Mouse (Mus musculus): ENCODE measurements around the gene Frmd3. TPM values are rescaled to one million over a fixed set of nuclear protein-coding genes. Genes with fewer than 3 reads are reported as not detected.
"Not testable (repeated sequence)": the region's sequence is repeated elsewhere in the genome, so short reads cannot be mapped to it uniquely, and the experiment has no call there.

The Frmd3 gene
- polyA plus RNA-seq, 1 experiment from 2014 or later = 4.1 TPM

DNA sequence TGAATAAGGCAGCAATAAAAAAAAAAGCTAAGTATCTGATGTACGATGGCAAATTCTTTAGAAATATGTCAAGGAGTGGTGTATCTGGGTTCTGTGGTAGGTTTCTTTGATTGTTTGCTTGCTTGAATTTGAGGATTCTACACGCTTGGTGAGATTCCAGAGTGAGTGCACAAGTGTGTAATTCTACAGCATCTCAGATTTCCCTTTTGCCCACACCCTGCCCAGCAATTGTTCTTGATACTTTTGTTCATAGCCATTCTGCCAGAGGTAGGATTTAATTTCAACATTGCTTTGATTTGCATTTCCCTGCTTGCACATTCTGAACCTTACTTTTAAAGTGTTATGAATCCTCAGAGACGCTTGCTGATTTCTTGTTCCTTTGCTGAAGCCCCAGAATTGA is 97.6 kb downstream of the Frmd3 start:
- Histone ChIP-seq H3K4me1 (ENCODE audit: control insufficient read depth, insufficient read depth, low read length) (no peaks in the 10 kb centered on the region), H3K36me3 (ENCODE audit: control insufficient read depth, insufficient read depth, low read length) (no peaks in the 10 kb centered on the region), H3K4me2 (no peak overlapping the region), H3K9ac (ENCODE audit: low read length) (no peak overlapping the region), H3K27ac (ENCODE audit: low read depth, low read length) (no peak overlapping the region), H3K27me3 (ENCODE audit: control insufficient read depth, insufficient read depth, low read length) (no peaks in the 10 kb centered on the region), H3K9me3 (ENCODE audit: control insufficient read depth, low read length) (no peaks in the 10 kb centered on the region), H3K4me3 (ENCODE audit: low read depth, low read length) (no peak overlapping the region)
- no peak for DNase-seq (ENCODE audit: low spot score, missing footprints)
- WGBS = 78% methylated on average over 3 of the region's 3 CpGs
- no peak for ATAC-seq (ENCODE audit: low FRiP score)

DNA sequence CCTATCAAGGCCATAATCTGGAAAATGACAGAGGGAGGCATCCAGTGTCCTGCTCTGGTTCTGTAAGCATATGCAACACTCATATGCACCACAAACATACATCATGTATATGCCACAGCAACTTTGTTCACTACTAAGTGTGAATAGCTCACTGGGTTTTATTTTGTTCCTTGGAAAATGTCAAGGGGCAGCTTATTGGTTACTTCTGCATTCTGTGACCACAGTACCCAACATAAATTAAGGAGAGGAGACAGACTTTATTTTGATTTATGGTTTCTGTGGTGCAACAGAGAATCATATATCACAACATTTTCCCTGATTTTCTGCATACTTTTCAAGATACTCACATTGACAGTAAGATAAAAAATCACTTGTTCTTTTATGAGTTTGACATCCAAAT is 178.3 kb downstream of the Frmd3 start:
- Histone ChIP-seq H3K4me1 (ENCODE audit: control insufficient read depth, insufficient read depth, low read length) (no peaks in the 10 kb centered on the region), H3K4me3 (ENCODE audit: low read depth, low read length) (no peak overlapping the region), H3K9me3 (ENCODE audit: control insufficient read depth, low read length) (no peaks in the 10 kb centered on the region), H3K9ac (ENCODE audit: low read length) (no peak overlapping the region), H3K27ac (ENCODE audit: low read depth, low read length) (no peak overlapping the region), H3K36me3 (ENCODE audit: control insufficient read depth, insufficient read depth, low read length) (no peaks in the 10 kb centered on the region), H3K4me2 (no peak overlapping the region), H3K27me3 (ENCODE audit: control insufficient read depth, insufficient read depth, low read length) (no peaks in the 10 kb centered on the region)
- ATAC-seq (ENCODE audit: low FRiP score) (no peak), DNase-seq (ENCODE audit: low spot score, missing footprints) (no peak)

DNA sequence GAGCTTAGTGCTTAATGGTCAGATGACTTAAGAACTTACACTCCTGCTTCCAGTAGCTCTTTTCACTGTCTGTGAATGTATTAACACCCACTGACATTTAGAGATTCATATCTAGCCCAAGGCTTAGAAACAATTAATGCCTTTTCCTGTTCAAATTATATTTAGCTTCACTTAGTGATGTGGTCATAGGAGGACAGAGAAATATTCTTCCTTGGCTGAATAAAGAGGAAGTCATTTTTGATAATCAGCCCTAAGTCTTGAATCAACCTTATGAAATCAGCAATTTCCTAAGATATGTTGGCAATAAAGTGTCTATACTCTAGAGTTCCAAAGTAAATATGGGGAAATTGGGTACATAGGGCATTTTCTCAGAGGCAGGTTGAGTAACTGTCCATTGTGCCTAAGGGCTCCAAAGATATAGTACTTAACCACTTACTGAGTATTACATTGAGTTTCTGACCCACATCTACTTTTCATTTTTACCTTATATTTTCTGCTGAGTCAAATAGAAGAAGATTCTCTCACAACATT is 188.1 kb downstream of the Frmd3 start:
- H3K4me3 ChIP-seq (ENCODE audit: low read depth, low read length) = no peak overlapping the region
- H3K27me3 ChIP-seq (ENCODE audit: control insufficient read depth, insufficient read depth, low read length) = no peaks in the 10 kb centered on the region
- no peak overlapping the region for H3K27ac ChIP-seq (ENCODE audit: low read depth, low read length)
- ATAC-seq (ENCODE audit: low FRiP score) (no peak), DNase-seq (ENCODE audit: low spot score, missing footprints) (no peak)
- no peak overlapping the region for H3K4me2 ChIP-seq
- no peaks in the 10 kb centered on the region for H3K9me3 ChIP-seq (ENCODE audit: control insufficient read depth, low read length)
- no peak overlapping the region for H3K9ac ChIP-seq (ENCODE audit: low read length)
- no peaks in the 10 kb centered on the region for H3K36me3 ChIP-seq (ENCODE audit: control insufficient read depth, insufficient read depth, low read length)
- no peaks in the 10 kb centered on the region for H3K4me1 ChIP-seq (ENCODE audit: control insufficient read depth, insufficient read depth, low read length)

DNA sequence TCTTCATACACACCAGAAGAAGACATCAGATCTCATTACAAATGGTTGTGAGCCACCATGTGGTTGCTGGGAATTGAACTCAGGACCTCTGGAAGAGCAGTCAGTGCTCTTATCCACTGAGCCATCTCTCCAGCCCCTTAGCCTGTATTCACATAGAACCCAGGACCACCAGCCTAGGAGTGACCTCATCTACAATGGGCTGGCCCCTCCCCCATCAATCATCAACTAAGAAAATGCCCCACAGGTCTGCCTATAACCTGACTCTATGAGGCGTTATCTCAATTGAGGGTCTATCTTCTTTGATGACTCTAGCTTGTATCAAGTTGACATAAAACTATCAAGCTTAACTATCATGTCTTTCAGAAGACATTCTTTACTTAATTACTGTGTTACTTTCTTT is 208.5 kb downstream of the Frmd3 start:
- not testable (repeated sequence) for DNase-seq (ENCODE audit: low spot score, missing footprints); H3K4me3 ChIP-seq (ENCODE audit: low read depth, low read length); H3K27me3 ChIP-seq (ENCODE audit: control insufficient read depth, insufficient read depth, low read length); H3K9ac ChIP-seq (ENCODE audit: low read length); H3K27ac ChIP-seq (ENCODE audit: low read depth, low read length); H3K4me1 ChIP-seq (ENCODE audit: control insufficient read depth, insufficient read depth, low read length); ATAC-seq (ENCODE audit: low FRiP score); H3K4me2 ChIP-seq; H3K9me3 ChIP-seq (ENCODE audit: control insufficient read depth, low read length); H3K36me3 ChIP-seq (ENCODE audit: control insufficient read depth, insufficient read depth, low read length)
- WGBS = 90% methylated on average over 1 of the region's 1 CpGs

DNA sequence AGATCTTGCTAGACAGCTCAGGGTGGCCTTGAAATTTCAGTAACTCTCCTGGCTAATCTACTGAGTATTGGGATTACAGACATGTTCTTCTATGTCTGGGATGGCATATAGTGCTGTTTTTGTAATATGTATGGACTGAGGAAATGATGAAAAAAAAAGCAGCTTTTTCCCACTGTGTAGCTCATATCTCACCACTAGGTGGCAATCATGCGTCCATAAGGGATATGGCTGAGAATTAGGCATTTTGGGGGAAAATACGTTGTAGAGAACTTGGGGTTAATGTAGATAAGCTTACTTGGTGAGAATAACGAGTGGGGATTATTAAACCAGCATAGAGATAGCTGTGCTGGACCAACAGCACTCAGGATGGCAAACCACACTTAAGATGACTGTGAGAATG is 209.1 kb downstream of the Frmd3 start:
- peak; percentile 85 for DNase-seq (ENCODE audit: low spot score, missing footprints)
- Histone ChIP-seq H3K36me3 (ENCODE audit: control insufficient read depth, insufficient read depth, low read length) (no peaks in the 10 kb centered on the region), H3K27me3 (ENCODE audit: control insufficient read depth, insufficient read depth, low read length) (no peaks in the 10 kb centered on the region), H3K4me2 (no peak overlapping the region), H3K27ac (ENCODE audit: low read depth, low read length) (no peak overlapping the region), H3K4me1 (ENCODE audit: control insufficient read depth, insufficient read depth, low read length) (no peaks in the 10 kb centered on the region), H3K9me3 (ENCODE audit: control insufficient read depth, low read length) (no peaks in the 10 kb centered on the region), H3K9ac (ENCODE audit: low read length) (no peak overlapping the region), H3K4me3 (ENCODE audit: low read depth, low read length) (no peak overlapping the region)
- no peak for ATAC-seq (ENCODE audit: low FRiP score)
- WGBS = 46% methylated on average over 3 of the region's 3 CpGs

DNA sequence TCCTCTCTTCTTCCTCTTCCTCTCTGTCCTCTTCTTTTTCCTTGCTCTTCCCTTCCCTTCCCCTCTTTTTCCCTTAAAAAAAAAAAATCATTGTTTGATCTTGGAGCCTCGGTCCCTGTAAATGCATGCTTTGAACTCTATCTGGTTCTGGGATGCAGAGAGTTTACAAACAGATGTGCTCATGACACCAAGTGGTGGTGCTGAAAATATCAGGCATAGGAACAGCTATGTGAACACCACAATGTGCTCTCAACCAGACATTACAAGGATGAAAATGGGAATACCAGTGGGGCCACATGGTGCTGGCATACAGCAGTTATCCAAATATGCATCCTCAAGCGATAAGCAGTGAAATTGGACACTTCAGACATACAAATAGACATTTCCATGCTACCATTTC is 211.0 kb downstream of the Frmd3 start:
- Histone ChIP-seq H3K4me1 (ENCODE audit: control insufficient read depth, insufficient read depth, low read length) (no peaks in the 10 kb centered on the region), H3K27ac (ENCODE audit: low read depth, low read length) (no peak overlapping the region), H3K36me3 (ENCODE audit: control insufficient read depth, insufficient read depth, low read length) (no peaks in the 10 kb centered on the region), H3K9ac (ENCODE audit: low read length) (no peak overlapping the region), H3K9me3 (ENCODE audit: control insufficient read depth, low read length) (no peaks in the 10 kb centered on the region), H3K4me3 (ENCODE audit: low read depth, low read length) (no peak overlapping the region), H3K27me3 (ENCODE audit: control insufficient read depth, insufficient read depth, low read length) (no peaks in the 10 kb centered on the region), H3K4me2 (no peak overlapping the region)
- 76% methylated on average over 2 of the region's 2 CpGs for WGBS
- DNase-seq (ENCODE audit: low spot score, missing footprints) = no peak
- ATAC-seq (ENCODE audit: low FRiP score) = no peak

DNA sequence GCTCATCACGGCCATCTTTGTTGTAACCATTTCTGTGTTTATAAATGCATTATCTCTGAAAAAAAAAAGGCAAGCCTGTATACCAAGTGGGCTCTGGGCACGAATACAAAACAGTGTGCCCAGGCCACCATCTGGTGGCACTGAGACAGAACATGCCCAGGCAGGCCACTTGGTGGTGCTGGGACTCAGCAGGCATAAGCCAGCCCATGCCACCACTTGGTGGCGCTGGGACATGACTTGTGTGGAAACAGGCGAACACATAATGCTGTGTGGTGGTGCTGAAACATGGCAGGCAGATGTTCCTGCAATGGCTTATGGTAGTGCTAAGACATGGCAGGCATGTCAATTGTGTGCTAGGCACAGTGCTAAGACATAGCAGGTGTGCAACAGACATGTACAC is 217.8 kb downstream of the Frmd3 start:
- 70% methylated on average over 4 of the region's 4 CpGs for WGBS
- H3K4me2 ChIP-seq = no peak overlapping the region
- ATAC-seq (ENCODE audit: low FRiP score) (peak; percentile 39), DNase-seq (ENCODE audit: low spot score, missing footprints) (no peak)
- H3K27ac ChIP-seq (ENCODE audit: low read depth, low read length) = no peak overlapping the region
- no peaks in the 10 kb centered on the region for H3K4me1 ChIP-seq (ENCODE audit: control insufficient read depth, insufficient read depth, low read length)
- H3K36me3 ChIP-seq (ENCODE audit: control insufficient read depth, insufficient read depth, low read length) = no peaks in the 10 kb centered on the region
- no peaks in the 10 kb centered on the region for H3K27me3 ChIP-seq (ENCODE audit: control insufficient read depth, insufficient read depth, low read length)
- no peaks in the 10 kb centered on the region for H3K9me3 ChIP-seq (ENCODE audit: control insufficient read depth, low read length)
- no peak overlapping the region for H3K4me3 ChIP-seq (ENCODE audit: low read depth, low read length)
- no peak overlapping the region for H3K9ac ChIP-seq (ENCODE audit: low read length)

DNA sequence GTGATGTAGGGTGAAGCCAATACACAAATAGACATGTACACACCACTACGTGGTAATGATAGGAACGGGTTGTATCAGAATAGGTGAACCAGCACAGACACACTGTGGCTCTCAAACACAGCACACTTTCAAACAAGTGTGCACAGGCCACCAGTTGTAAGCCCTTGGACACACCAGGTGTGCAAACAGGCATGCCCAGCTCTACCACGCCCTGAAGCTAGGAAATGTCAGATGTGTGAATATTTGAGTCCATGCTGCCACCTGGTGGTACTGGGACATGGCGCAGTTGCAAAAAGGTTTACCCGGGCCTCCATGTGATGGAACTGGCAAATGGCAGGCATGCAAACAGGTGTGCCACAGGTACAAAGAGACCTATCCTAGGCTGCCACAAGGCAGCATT is 218.2 kb downstream of the Frmd3 start:
- Histone ChIP-seq H3K9ac (ENCODE audit: low read length) (no peak overlapping the region), H3K9me3 (ENCODE audit: control insufficient read depth, low read length) (no peaks in the 10 kb centered on the region), H3K27ac (ENCODE audit: low read depth, low read length) (no peak overlapping the region), H3K4me1 (ENCODE audit: control insufficient read depth, insufficient read depth, low read length) (no peaks in the 10 kb centered on the region), H3K4me2 (no peak overlapping the region), H3K27me3 (ENCODE audit: control insufficient read depth, insufficient read depth, low read length) (no peaks in the 10 kb centered on the region), H3K36me3 (ENCODE audit: control insufficient read depth, insufficient read depth, low read length) (no peaks in the 10 kb centered on the region), H3K4me3 (ENCODE audit: low read depth, low read length) (no peak overlapping the region)
- no peak for DNase-seq (ENCODE audit: low spot score, missing footprints)
- 71% methylated on average over 5 of the region's 5 CpGs for WGBS
- peak; percentile 42 for ATAC-seq (ENCODE audit: low FRiP score)

DNA sequence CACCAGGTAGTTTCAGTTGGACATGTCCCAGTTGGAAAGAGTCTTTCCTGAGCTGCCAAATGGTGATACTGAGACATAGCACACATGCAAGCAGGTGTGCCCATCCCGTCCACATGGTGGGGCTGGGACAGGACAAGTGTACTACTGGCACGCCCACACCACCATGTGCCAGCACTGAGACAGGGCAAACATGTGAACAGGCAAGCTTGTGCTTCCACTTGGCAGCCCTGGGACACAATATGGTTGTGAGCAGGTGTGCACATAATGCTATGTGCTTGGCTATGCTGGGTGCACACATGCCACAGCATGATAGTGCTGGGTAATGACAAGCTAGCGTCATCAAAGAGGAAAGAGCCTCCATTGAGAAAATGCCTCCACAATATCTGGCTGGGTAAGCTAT is 220.3 kb downstream of the Frmd3 start:
- Histone ChIP-seq H3K9me3 (ENCODE audit: control insufficient read depth, low read length) (no peaks in the 10 kb centered on the region), H3K4me3 (ENCODE audit: low read depth, low read length) (no peak overlapping the region), H3K9ac (ENCODE audit: low read length) (no peak overlapping the region), H3K27me3 (ENCODE audit: control insufficient read depth, insufficient read depth, low read length) (no peaks in the 10 kb centered on the region), H3K36me3 (ENCODE audit: control insufficient read depth, insufficient read depth, low read length) (no peaks in the 10 kb centered on the region), H3K4me1 (ENCODE audit: control insufficient read depth, insufficient read depth, low read length) (no peaks in the 10 kb centered on the region), H3K4me2 (no peak overlapping the region), H3K27ac (ENCODE audit: low read depth, low read length) (no peak overlapping the region)
- 91% methylated on average over 3 of the region's 3 CpGs for WGBS
- DNase-seq (ENCODE audit: low spot score, missing footprints) = no peak
- ATAC-seq (ENCODE audit: low FRiP score) = no peak

DNA sequence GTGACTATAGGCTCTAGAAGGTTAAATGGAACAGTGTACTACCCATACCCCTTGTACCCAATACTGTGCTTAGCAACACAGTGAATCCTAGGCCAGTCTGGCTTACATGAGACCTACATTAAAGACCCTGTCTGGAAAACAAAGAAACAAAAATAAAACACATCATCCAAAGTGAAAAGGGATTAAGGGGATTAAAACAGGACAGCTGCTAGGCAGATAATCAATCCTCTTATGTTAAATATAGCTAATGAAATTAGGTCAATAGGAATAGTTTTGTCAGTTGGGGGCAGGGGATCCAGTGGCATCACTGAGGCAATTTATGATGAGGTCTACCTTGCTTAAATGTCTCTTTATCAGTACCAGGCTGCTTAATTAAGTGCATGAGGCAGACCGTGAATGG is 228.9 kb downstream of the Frmd3 start, which contains the start of gene Kdm4c:
TSS of gene Kdm4c (plus strand) at position 322 of the 400 bp plus-strand sequence.
- no peak within 1 kb of the TSS for H3K4me3 ChIP-seq (ENCODE audit: low read depth, low read length)
- H3K4me2 ChIP-seq = no peak within 1 kb of the TSS
- DNase-seq (ENCODE audit: low spot score, missing footprints) (no peak), ATAC-seq (ENCODE audit: low FRiP score) (no peak)
- no peaks in the 10 kb centered on the region for H3K4me1 ChIP-seq (ENCODE audit: control insufficient read depth, insufficient read depth, low read length)
- H3K9me3 ChIP-seq (ENCODE audit: control insufficient read depth, low read length) = no peaks in the 10 kb centered on the region
- 79% methylated on average over 1 of the region's 1 CpGs for whole genome bisulfite sequencing
- no peak within 1 kb of the TSS for H3K27ac ChIP-seq (ENCODE audit: low read depth, low read length)
- no peak within 1 kb of the TSS for H3K9ac ChIP-seq (ENCODE audit: low read length)
- H3K27me3 ChIP-seq (ENCODE audit: control insufficient read depth, insufficient read depth, low read length) = no peaks in the 10 kb centered on the region
- no peaks in the 10 kb centered on the region for H3K36me3 ChIP-seq (ENCODE audit: control insufficient read depth, insufficient read depth, low read length)

All from midbrain, embryonic 11.5 days (tissue).